Mouse (Mus musculus) liver, postnatal 0 days (tissue): ENCODE results near the gene Inhbc.

Source experiments
- CTCF ChIP-seq: sonication (generic); IDR thresholded peaks from 2 replicates; pipeline ENCODE4 v1.5.1; 2016; ENCODE audit warnings: antibody characterized with exemption, low read depth
- EP300 ChIP-seq: IDR thresholded peaks from 2 replicates; pipeline ENCODE4 v1.6.1; 2016; ENCODE audit warnings: antibody characterized with exemption, low read depth, mild to moderate bottlenecking

DNA sequence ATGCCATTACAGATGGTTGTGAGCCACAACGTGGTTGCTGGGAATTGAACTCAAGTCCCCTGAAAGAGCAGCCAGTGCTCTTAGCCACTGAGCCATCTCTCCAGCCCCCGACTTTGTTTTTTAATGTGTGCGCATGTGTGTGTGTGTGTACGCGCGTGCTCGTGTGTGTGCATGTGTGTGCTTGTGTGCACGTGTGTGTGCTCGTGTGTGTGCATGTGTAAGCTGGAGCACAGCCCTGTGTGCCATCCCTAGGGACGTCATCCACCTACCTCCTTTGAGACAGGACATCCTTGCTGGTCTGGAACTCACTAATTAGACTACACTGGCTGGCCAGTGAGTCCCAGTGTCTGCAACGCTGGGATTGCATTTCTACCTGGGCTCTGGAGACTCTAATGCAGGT lies 17.5 kb downstream of the Inhbc start:
- TF ChIP-seq CTCF (no peak), EP300 (no peak)
